Mouse (Mus musculus) lung, postnatal 10 days (tissue): Measurements from ENCODE around the gene Mab21l1.

Experiments
- DNase-seq: peaks from one replicate; pipeline ENCODE4 v3.0.0; 2021

Gene Mab21l1

DNA sequence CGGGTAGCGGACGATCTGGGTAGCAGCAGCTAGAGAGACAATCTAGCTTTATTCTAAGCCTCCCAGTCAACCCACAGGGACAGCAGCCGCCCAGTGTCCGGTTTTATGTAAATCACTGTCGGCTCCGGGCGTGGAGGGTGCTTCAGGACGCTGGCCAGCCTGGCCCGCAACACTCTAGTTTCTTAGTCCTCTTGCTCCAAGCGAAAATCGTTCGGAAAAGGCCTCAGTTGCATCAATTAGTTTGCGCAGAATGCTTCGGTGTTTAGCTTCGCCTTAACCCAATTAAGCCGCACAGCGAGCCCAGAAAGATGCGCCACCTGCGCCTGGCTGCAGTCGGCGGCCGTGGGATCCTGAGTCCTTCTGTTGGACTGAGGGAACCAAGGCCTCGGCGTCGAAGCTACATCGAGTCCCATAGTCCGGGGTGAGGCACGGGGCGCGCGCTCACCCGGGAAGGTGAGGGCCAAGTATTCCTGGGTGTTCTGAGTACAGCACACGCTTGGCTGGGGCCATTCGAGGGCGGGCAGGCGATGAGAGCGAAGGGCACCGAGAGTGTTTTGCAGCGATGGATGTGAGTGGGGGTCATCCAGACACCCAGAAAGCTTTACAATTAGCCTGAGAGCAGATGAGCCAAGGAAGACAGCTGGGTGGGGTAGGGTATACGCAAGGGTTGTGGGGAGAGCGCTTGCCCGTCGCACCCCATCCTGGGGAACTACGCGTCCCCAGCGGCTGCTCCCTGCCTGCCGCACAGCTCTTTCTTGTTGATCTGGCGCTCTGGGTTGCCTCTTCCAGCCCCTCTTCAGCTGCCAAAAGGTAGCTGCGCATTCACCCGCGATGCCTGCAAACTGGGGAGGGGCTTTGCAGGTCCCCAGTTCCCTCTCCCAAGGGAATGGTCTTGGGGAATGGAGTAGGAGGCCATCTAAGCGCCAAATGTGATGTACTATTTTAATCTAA is 1.9 kb upstream of the Mab21l1 start:
- DNase-seq, result peak; percentile 4

DNA sequence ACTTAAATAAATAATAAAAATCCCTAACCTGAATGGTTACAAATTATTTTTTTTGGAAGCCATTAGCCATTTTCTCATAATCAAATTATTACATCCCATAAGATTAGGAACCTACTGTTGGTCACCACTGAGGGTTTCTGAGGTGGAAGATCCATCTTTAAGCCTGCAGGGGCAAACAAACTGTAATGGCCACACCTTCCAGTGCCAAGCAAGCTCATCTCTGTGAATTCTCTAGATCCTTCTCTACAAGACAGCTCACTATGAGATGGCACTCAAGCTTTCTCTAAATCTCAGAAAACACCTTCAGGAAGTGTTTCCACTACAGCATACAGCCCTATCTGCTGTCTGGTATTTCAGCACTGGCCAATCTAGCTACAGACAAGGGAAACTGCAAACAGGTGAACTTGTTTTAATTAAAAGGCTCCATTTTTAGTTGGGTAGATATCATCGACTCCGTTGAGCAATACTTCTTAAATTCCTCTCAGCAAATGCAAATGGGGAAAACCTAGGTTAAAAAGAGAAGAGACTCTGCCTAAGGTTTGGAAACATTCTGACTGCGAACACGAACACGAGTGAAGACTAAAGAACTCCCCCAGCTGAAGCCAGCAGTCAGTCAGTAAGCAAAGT is 768 bp upstream of the Mab21l1 start:
- no peak for DNase-seq

DNA sequence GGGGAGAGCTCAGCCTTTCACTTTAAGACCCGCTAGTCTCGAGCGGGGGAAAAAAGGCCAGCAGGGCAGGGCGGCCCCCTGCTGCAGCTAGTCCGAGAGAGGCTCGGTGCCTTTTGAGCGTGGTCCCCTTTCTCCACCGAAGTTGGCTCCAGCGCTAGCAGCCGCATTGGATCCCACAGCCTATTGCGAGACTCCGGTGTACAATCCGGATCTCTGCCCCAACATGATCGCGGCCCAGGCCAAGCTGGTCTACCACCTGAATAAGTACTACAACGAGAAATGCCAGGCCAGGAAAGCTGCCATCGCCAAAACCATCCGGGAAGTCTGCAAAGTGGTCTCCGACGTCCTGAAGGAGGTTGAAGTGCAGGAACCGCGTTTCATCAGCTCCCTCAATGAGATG is 461 bp downstream of the Mab21l1 start:
- DNase-seq, result no peak

DNA sequence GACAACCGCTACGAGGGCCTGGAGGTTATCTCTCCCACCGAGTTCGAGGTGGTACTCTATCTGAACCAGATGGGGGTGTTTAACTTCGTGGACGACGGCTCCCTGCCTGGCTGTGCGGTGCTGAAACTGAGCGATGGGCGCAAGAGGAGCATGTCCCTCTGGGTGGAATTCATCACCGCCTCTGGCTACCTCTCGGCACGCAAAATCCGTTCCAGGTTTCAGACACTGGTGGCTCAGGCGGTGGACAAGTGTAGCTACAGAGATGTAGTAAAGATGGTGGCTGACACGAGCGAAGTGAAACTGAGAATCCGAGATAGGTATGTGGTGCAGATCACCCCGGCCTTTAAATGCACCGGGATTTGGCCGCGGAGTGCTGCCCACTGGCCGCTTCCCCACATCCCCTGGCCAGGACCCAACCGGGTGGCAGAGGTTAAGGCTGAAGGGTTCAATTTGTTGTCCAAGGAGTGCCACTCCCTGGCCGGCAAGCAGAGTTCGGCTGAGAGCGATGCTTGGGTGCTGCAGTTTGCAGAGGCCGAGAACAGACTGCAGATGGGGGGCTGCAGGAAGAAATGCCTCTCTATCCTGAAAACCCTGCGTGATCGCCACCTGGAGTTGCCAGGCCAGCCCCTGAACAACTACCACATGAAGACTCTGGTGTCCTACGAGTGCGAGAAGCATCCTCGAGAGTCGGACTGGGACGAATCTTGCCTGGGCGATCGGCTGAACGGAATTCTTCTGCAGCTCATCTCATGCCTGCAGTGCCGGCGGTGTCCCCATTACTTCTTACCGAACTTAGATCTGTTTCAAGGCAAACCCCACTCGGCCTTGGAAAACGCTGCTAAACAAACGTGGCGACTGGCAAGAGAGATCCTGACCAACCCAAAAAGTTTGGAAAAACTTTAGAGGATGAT is 1.1 kb downstream of the Mab21l1 start:
- peak; percentile 5 for DNase-seq

DNA sequence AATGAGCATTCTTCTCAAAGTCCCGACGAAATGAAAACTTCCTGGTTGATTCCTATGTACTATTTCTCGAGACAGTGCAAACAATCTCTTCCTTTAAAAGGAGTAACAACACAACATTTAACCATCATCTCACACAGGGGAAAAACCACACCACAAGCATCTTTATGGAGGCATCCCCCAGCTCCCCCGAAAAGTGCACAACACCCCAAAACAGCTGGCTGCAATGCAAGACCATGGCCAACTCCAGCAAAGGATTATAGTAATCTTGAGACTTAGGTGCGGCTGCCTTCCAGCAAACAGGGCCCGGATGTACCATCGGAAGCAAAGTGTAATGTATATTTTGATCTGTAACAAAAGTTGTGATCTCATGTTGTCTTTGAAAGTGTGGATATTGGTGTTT is 1.8 kb downstream of the Mab21l1 start:
- DNase-seq, result no peak

- DNase-seq, result no peak
These were observed 3.1 kb downstream of the Mab21l1 start for GRCm38 (mm10) chr3:55785266-55785980.

- no peak for DNase-seq
These were observed 3.8 kb downstream of the Mab21l1 start for GRCm38 (mm10) chr3:55785981-55786725.

- DNase-seq, result no peak
These were observed 4.7 kb downstream of the Mab21l1 start for GRCm38 (mm10) chr3:55786835-55787486.

- DNase-seq, result peak; percentile 48
These were observed 5.3 kb downstream of the Mab21l1 start for GRCm38 (mm10) chr3:55787487-55788213.

- DNase-seq, result no peak
These were observed 5.9 kb downstream of the Mab21l1 start for GRCm38 (mm10) chr3:55788214-55788586.

- no peak for DNase-seq
These were observed 6.4 kb downstream of the Mab21l1 start for GRCm38 (mm10) chr3:55788621-55789201.

GRCm38 (mm10) chr3:55789856-55790255 is 7.5 kb downstream of the Mab21l1 start:
- DNase-seq, result no peak

DNA sequence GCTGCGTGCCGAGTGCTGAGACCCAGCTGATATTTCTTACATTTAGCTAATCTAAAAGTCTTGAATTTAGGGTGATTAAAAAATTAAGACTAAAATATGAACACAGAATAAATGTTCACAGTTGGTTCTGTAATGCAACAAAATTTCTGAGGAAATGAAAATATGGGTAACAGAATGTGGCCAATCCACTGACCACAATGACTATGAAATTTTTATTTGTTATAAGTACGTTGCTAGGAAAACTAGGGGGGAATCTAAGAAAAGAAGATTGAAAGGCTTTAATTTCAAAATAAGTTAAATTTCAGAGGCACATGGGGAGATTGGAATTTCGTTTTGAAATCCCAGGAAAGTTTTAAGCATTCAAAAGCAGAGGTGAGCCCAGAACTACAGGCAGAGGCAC is 8.3 kb downstream of the Mab21l1 start:
- no peak for DNase-seq

GRCm38 (mm10) chr3:55792251-55792650 is 9.9 kb downstream of the Mab21l1 start:
- no peak for DNase-seq

- peak; percentile 62 for DNase-seq
These were observed 11.7 kb downstream of the Mab21l1 start for GRCm38 (mm10) chr3:55793842-55794575.

- DNase-seq, result no peak
These were observed 12.5 kb downstream of the Mab21l1 start for GRCm38 (mm10) chr3:55794768-55795167.

- DNase-seq, result no peak
These were observed 32.8 kb downstream of the Mab21l1 start for GRCm38 (mm10) chr3:55814993-55815625.

DNA sequence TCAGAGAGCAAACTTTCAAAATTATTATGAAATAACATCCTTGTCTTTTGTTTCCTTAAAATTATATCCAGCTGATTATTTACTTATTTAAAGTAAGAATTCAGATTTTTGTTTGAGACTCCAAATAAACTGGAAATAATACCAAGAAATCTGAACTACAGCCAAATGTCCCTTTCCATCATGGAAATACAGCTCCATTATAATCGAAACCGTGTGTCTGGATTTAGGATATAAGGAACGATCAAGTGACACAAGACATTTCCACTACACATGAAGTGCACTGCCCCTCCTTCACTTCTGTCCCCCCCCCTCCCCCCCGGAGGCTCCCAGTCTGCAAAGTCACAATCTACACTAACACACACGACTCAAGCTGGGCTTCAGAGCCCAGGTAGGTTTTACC is 33.8 kb downstream of the Mab21l1 start:
- no peak for DNase-seq
